Mouse (Mus musculus) gastrocnemius, postnatal 10 days (tissue): ENCODE measurements around the gene Il27. TPM values are rescaled to one million over a fixed set of nuclear protein-coding genes. Genes with fewer than 3 reads are reported as not detected.
A peak's percentile ranks its signal among the peaks of the same experiment; 100 is the strongest.

Experiments
- DNase-seq: peaks from one replicate; pipeline ENCODE4 v3.0.0; 2021; ENCODE audit warnings: mixed read lengths
- long read RNA-seq, 2 experiments: library from polyadenylated mRNA; stranded (forward); transcript quantifications; one replicate each; pipeline ENCODE4 v2.0.0; 2021
- total RNA-seq, 2 experiments: library from RNA; stranded (reverse); gene quantifications; 2 replicates each; pipeline ENCODE4 v1.2.3; 2021

The Il27 gene
- not detected for total RNA-seq
- long read RNA-seq, experiment 1: 0 reads
- long read RNA-seq, experiment 2: 0 reads

GRCm38 (mm10) chr7:126594862-126595561 is at the start of gene Il27:
Il27 (minus strand) TSS chr7:126594941.
- DNase-seq: no peak

DNA sequence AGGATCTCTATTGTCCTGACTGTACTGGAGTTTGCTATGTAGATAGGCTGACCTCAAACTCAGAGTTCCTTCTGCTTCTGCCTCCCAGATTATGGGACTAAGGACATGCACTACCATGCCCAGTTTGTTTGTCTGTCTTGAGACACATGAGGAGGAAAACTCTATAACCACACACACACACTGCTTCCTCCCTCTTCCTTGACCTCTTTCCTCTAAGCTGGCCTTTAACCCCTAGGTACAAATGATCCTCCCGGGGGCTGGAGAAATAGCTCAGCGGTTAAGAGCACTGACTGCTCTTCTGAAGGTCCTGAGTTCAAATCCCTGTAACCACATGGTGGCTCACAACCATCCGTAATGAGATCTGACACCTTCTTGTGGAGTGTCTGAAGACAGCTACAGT is 49.6 kb upstream of the Il27 start:
- no peak for DNase-seq

GRCm38 (mm10) chr7:126643244-126643617 is 48.5 kb upstream of the Il27 start:
- DNase-seq: peak; percentile 17

DNA sequence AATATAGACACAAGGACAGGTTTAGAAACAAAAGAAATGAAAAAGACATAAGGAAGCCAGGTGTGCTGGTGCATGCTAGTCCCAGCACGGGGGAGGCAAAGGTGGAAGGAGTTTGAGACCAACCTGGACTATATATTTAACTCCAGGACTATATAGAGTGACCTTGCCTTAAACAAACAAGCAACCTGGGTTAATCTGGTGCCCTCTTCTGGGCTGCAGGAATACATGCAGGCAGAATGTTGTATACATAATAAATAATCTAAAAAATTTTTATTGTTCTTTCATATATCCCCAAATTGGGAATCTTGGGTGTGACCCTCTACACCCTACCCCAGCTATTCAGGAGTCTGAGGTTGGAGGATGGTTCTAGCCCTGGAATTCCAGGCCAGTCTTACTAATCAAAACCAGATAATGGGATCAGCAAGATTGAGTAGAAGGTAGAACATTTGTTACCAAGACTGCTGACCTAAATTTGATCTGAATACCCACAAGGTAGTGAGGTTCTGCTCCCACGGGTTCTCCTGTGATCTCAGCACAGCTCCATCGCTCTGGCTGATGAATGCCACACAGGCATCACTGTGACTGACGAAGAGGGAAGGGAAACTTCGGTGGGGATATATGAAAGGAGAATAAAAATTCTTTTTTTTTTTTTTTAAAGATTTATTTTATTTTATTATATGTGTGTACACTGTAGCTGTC is 48.0 kb upstream of the Il27 start:
- DNase-seq: no peak

- no peak for DNase-seq
Measured at GRCm38 (mm10) chr7:126636733-126637520, 42.2 kb upstream of the Il27 start.

- DNase-seq: no peak
Measured at GRCm38 (mm10) chr7:126635375-126635774, 40.6 kb upstream of the Il27 start.

- no peak for DNase-seq
Measured at GRCm38 (mm10) chr7:126632478-126632877, 37.7 kb upstream of the Il27 start.

- no peak for DNase-seq
Measured at GRCm38 (mm10) chr7:126630824-126631518, 36.2 kb upstream of the Il27 start, which contains the start of gene Nupr1. Nupr1 (minus strand) TSS chr7:126630861.

DNA sequence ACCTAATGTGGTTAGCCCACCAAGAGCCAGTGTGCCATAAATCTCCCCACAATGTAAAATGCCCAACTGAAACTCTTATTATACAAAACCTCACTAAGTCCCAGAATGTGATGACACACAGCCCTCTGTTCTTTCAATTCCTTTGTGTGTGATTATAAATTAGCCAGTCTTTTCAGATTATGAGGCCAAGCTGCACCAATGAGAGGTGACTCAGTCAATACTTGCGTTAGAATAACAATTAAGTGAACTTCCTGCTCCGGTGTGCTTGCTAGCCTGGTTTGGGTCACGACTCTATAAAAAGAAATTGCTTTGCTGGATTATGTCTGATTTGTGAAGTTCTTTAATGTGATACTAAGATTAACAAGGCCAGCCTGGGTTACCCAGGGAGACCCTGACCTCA is 35.2 kb upstream of the Il27 start:
- DNase-seq: no peak

GRCm38 (mm10) chr7:126628111-126628510 is 33.4 kb upstream of the Il27 start:
- no peak for DNase-seq

DNA sequence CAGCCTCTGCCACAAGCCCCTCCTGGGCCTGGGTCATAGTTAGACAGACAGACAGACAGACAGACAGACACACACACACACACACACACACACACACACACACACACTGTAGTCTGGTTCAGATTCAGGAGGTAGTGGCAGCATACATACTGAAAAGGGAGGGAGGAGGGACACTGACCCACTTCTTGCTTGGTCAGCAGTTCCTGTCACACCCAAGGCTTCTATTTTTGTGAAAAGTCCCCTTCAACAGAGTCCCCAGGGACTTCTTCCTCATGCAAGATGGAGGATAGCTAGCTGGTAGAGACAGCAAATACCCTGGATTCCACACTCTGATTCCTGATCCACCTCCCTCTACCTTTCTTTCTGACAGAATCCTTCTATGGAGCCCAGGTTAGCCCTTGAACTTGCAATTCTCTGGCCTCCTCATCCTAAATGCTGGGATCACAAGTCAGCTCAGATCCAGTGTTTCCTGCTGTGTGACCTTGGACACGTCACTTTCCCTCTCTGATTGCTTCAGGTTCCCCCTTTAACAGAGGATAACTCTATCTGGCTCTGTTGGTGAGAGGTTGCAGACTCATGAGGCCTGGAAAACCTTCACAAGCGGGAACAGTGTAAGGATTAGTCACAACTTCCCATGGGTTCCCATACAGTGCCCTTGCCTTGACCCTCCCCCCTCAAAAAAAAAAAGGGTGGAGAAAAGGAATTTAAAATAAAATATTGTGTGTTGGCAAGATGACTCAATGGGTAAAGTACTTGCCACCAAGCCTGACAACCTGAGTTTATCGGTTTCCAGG is 31.3 kb upstream of the Il27 start:
- no peak for DNase-seq

DNA sequence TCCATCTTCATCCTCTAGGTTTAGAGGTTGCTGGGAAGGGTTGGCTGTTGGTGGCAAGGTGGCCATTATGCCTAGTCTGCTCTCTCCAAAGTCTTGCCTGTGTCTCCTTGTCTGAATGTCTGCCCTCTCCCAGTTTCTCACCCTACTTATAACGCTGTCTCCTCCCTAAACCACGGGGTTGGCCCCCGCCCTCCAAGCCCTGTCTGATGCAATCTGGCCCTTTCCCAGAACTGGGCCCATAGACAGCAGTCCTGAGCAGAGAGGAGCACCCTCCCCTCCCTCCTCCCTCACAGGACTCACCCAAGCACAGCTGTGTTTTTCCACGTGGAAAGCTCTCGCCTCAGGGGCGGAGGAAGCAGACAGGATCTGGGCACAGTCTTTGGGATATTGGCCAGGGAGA is 30.6 kb upstream of the Il27 start:
- peak; percentile 71 for DNase-seq

- no peak for DNase-seq
Measured at GRCm38 (mm10) chr7:126624774-126625173, 30.0 kb upstream of the Il27 start.

GRCm38 (mm10) chr7:126623381-126623780 is 28.6 kb upstream of the Il27 start:
- no peak for DNase-seq

DNA sequence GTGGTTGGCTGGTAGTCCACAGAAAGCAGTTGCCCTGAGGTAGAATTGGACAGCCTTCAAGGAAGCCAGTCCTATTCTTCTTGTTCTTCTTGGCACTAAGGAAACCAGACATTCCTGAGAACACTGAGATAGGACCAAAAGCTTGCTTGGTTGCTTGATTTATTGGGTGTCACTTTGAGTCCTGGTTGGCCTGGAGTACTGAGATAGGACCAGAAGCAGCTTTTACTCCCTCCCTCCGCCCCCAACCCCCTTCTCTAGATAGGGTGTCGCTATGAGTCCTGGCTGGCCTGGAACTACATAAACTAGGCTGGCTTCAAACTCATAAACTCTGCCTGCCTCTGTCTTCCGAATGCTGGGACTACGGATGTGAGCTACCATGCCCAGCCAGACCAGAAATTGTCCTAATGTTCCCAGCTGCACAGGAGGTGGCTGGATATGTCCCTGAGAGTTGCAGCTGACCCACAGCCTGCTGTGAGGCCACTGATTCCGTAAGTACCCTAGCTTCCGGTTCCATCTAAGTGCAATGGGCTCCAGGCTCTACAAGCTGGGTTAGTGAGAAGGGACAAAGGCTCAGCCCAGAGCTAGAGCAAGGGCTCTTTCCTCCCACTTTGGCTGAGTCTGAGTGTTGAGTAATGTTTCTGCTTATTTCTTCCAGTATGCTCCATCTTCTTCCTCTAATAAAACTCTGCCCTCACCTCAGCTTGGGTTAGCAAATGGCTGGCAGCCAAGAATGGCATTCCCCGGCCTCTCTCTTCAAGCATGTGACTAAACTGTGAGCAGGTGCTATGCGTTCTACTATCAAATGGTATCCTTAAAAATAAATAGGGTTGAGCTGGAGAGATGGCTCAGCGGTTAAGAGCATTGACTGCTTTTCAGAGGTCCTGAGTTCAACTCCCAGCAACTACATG is 27.0 kb upstream of the Il27 start:
- no peak for DNase-seq

DNA sequence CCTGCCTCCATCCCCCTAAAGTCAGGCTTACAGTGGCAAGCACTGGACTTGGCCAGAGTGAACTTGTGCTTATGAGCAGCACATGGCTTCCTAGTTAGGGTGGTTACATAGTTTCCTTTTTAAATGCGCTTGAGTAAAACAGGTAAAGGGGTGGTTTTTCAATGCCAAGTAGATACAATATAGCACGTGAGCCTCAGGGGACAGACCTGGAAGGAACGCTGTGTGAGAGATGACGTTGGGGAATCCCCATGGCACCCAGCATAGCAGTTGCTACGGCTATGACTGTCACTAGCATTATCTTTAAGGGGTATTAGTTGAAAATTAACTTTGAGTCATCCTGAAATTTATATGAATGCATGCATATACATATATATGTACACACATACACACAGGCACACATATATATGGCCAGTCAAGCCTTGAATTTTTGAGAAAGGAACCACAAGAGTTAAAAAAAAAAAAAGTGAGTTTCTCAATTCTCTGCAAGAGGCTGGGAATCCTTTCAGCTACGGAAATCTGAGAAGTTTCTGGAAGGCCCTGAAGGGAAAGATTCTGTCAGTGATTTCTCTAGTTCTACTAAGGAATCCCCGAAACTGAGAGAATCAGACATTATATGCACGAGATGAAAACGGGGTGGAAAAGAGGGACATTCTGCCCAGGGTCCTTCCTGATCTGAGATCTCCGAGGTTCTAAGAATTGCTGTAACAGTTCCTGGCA is 25.0 kb upstream of the Il27 start:
- no peak for DNase-seq

DNA sequence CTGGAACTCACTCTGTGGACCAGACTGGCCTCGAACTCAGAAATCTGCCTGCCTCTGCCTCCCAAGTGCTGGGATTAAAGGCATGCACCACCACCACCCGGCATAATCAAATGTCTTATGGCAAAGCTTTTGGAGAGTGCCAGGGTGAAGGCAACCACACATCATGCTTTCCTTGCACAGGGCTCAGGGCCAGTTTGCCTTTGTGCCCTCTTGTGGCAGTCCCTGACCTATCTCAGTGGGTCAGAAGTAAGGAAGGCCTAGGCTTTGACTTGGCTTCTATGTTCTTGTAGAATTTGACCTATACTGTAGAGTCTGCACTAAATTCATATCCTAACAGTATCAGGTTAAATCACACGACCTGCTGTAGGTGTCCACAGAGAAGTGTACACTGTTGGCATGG is 22.0 kb upstream of the Il27 start:
- no peak for DNase-seq

DNA sequence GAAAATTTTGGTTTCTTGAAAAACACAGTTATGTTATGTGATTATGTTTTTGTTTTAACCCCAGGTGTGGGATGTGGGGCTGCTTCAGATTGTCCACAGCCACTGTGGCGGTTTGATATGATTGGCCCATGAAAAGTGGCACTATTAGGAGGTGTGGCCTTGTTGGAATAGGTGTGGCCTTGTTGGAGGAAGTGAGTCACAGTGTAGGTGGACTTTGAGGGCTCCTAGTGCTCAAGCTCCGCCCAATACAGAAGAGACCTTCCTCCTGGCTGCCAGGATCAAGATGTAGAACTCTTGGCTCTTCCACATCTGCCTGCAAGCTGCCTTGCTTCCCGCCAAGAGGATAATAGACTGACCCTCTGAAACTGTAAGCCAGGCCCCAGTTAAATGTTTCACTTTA is 18.0 kb upstream of the Il27 start:
- DNase-seq: no peak

DNA sequence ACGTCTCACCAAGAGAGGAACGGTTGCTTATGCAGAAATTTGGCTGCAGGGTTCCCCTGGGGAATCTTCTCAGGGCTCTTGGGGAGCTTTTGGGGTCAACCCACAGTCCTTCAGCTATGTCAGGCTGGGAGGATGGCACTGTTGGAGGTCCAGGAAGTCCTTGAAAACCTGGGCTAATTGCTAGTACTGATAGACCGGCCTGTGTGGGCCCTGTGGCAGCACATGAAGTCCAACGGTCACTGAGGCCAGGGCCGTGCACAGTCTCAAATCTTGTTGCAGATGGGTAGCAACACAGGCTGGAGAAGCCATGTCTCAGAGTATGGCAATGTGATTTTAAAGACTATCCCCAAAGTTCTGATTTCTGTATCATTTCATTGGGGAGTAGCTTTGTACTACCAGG is 13.1 kb upstream of the Il27 start:
- no peak for DNase-seq

DNA sequence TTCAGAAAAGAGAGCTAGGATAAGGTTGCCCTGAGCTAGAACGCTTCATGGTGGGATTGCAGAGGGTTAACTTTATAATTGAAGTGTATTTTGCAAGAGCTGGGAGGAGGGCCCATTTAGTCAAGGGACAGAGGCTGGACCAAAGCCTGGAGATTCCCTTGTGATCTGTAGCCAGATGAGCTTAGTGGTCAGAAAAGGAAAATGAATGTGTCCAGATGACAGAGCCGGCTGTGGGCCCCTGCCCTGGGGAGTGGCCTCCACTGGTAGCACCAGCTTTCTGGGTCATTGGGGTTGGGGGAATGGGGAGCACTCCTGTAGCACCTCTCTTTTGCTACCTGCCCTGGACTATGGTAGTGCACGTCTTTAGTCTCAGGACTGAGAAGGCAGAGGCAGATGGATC is 12.3 kb upstream of the Il27 start:
- peak; percentile 64 for DNase-seq
